Mouse (Mus musculus) spleen, adult 2 months (tissue): Measurements from ENCODE around the gene Rnf144b. TPM values are rescaled to one million over a fixed set of nuclear protein-coding genes. Genes with fewer than 3 reads are reported as not detected.

Source experiments
- DNase-seq, 2 experiments: peaks; one replicate each; pipeline versions ENCODE4 v3.0.0 to v3.0.0-alpha.2; 2012 to 2021; ENCODE audit warnings: low spot score in 2 of 2, low read depth in 1 of 2
- H3K27ac ChIP-seq: fragments of 200-500 bp; 2 replicates; pipeline ENCODE4 v1.5.1; 2012; ENCODE audit warnings: low read length, inconsistent platforms; ENCODE audit not compliant: insufficient read depth
- H3K27me3 ChIP-seq: fragments of 200-500 bp; 2 replicates; pipeline ENCODE4 v1.6.1; 2012; ENCODE audit warnings: mild to moderate bottlenecking, moderate library complexity, low read length, inconsistent platforms; ENCODE audit not compliant: control insufficient read depth, insufficient read depth
- H3K36me3 ChIP-seq: fragments of 200-500 bp; 2 replicates; pipeline ENCODE4 v1.6.1; 2012; ENCODE audit warnings: mild to moderate bottlenecking, low read length, inconsistent platforms; ENCODE audit not compliant: control insufficient read depth, insufficient read depth
- H3K4me1 ChIP-seq: fragments of 200-500 bp; 2 replicates; pipeline ENCODE4 v1.6.1; 2011; ENCODE audit warnings: inconsistent platforms; ENCODE audit not compliant: control insufficient read depth, insufficient read depth, insufficient read length
- H3K4me3 ChIP-seq: fragments of 200-500 bp; 2 replicates; pipeline ENCODE4 v1.5.1; 2011; ENCODE audit warnings: mild to moderate bottlenecking, inconsistent platforms; ENCODE audit not compliant: insufficient read depth, insufficient read length; ENCODE audit errors: extremely low read depth
- CTCF ChIP-seq: fragments of 200-500 bp; IDR thresholded peaks from 2 replicates; pipeline ENCODE4 v1.5.1; 2011; ENCODE audit warnings: mild to moderate bottlenecking, inconsistent platforms; ENCODE audit not compliant: insufficient read depth, insufficient read length, insufficient replicate concordance; ENCODE audit errors: extremely low read depth
- POLR2A ChIP-seq: fragments of 200-500 bp; IDR thresholded peaks from 2 replicates; pipeline ENCODE4 v1.6.1; 2011; ENCODE audit warnings: low read depth, low read length, inconsistent platforms
- WGBS: fragments of 180-500 bp; shearing (Covaris S2); methylation state at CpG from one replicate; pipeline ENCODE4 v1.1.7; 2018; 5-methylcytosine and 5-hydroxymethylcytosine counted together
- polyA plus RNA-seq: library from polyadenylated mRNA; depleted of rRNA; stranded (reverse); fragments of >200 nt; gene quantifications from 2 replicates; pipeline ENCODE4 v1.2.3, GENCODE M21; 2012

Rnf144b gene
- polyA plus RNA-seq, 1 experiment: 4.6 TPM

DNA sequence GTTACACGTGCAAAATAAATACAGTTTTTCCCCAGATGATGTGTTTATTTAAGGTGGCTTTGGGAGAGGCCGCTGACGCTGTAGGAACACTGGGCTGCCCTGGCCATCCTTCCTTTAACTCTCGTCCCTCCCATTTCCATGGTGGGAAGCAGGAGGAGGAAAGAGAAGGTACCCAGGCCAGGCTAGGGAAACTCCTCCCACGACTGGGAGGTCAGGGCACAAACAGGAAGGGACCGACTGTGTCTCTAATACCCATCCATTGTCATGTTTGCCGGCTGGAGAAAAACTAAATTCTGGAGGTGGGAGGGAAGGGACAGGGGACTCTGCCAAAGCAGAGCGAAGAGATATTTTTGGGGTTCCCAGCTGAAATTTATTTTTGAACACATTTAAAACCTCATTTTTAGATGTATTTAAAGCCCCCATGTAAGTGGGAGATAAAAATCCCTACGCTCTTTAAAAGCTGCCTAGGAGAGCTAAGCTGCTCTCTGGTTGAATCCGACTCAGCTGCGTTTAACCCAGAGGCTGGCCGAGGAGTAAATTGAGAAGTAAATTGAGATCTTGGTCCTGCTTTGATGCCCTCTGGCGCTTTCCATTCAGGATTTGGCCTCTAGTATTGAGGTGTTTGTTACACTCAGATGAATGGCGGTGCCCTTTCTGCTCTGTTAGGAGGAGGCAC lies 102.3 kb downstream of the Rnf144b start:
- peaks cover 3% of the 10 kb centered on the region; the same call in 1 of the 2 replicates for H3K4me1 ChIP-seq
- 81% methylated on average over 14 of the region's 14 CpGs for WGBS
- H3K4me3 ChIP-seq: no peak overlapping the region
- no peak for DNase-seq
- no peak overlapping the region for H3K27ac ChIP-seq
- H3K27me3 ChIP-seq: no peaks in the 10 kb centered on the region
- H3K36me3 ChIP-seq: no peaks in the 10 kb centered on the region
- TF ChIP-seq POLR2A: no peak
- no peak for TF ChIP-seq CTCF

DNA sequence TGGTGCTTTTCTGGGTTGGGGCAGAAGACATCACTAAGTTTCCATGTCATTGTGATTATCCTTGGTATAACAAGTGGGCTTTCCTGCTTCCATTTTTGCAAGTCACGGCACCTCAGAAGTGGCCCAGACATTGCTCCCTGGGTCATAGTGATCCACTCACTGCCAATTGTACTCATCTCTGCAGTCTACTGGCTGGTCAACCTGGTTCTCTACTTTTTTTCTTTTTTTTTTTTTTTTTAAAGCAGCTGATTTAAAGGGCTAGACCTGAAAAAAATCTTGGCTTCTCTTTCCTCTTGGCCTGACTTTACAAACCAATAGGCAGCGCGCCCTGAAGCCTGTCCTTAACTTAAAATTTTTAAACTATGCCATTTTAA lies 102.9 kb downstream of the Rnf144b start:
- Histone ChIP-seq H3K4me3 (no peak overlapping the region), H3K36me3 (no peaks in the 10 kb centered on the region), H3K27me3 (no peaks in the 10 kb centered on the region), H3K27ac (no peak overlapping the region), H3K4me1 (peaks cover 3% of the 10 kb centered on the region; the same call in 1 of the 2 replicates)
- TF ChIP-seq CTCF (no peak), POLR2A (no peak)
- WGBS: 96% methylated on average over 3 of the region's 3 CpGs
- no peak for DNase-seq

DNA sequence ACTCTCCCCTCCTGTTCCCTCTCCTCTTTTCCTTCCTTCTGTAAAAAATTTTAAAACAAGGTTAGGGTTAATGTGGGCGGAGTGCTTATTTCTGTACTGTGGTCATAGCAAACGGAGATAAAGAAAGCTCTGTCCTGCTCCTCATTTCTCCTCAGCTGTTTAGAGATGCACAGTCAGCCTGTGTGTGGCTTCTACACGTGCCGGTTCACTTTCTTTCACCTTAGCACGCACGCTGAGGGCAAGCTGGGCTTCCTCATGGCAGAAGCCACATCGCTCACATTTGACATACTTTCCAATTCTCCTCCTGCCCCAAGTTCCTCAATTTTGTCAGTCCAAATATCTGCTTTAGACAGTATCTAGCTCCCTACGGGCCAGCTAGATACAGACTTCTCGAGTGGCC lies 103.3 kb downstream of the Rnf144b start:
- TF ChIP-seq CTCF: no peak
- TF ChIP-seq POLR2A: no peak
- WGBS: 44% methylated on average over 9 of the region's 9 CpGs
- Histone ChIP-seq H3K36me3 (no peaks in the 10 kb centered on the region), H3K27ac (no peak overlapping the region), H3K27me3 (no peaks in the 10 kb centered on the region), H3K4me1 (peaks cover 3% of the 10 kb centered on the region; the same call in 1 of the 2 replicates), H3K4me3 (no peak overlapping the region)
- DNase-seq: no peak

DNA sequence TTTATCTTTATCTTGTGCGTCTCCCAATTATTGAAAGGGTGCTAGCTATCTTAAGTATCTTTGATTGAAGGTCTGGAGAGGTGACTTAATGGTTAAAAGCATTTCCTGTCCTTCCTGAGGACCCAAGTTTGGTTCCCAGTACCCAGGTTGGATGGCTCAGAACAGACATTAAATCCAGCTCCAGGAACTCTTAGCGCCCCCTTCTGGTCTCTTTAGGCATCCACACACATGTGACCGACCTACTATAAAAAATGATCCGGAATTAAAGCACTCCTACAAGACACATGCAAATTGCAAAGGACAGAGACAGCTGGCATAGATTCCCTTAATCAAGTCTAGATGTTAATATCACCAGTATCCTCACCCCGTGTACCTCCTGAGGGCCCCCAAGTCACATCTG lies 104.1 kb downstream of the Rnf144b start:
- Histone ChIP-seq H3K4me3 (no peak overlapping the region), H3K4me1 (peaks cover 3% of the 10 kb centered on the region; the same call in 1 of the 2 replicates), H3K27ac (no peak overlapping the region), H3K27me3 (no peaks in the 10 kb centered on the region), H3K36me3 (no peaks in the 10 kb centered on the region)
- WGBS: 96% methylated on average over 5 of the region's 5 CpGs
- no peak for TF ChIP-seq CTCF
- no peak for TF ChIP-seq POLR2A
- no peak for DNase-seq

DNA sequence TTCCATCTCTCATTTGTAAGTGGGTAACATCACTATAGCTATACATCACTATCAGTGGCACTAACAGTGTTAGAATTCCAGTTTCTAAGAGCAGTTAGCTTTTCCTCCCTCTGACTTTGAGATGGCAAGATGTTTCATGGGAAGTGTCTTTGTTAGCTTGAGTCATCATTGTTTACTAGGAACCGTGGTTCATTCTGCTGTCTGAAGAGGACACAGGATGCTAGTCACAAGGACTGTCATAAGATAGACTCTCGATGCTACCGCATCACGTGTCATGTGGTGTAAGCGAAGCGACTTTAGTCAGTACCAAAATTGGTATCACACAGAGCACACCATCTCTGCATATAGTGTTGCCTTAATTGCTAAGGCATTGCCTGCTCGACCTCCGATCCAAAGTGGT lies 105.7 kb downstream of the Rnf144b start:
- Histone ChIP-seq H3K27ac (no peak overlapping the region), H3K27me3 (no peaks in the 10 kb centered on the region), H3K4me3 (no peak overlapping the region), H3K36me3 (no peaks in the 10 kb centered on the region), H3K4me1 (peaks cover 3% of the 10 kb centered on the region; the same call in 1 of the 2 replicates)
- 88% methylated on average over 8 of the region's 8 CpGs for WGBS
- TF ChIP-seq POLR2A: no peak
- TF ChIP-seq CTCF: no peak
- no peak for DNase-seq

DNA sequence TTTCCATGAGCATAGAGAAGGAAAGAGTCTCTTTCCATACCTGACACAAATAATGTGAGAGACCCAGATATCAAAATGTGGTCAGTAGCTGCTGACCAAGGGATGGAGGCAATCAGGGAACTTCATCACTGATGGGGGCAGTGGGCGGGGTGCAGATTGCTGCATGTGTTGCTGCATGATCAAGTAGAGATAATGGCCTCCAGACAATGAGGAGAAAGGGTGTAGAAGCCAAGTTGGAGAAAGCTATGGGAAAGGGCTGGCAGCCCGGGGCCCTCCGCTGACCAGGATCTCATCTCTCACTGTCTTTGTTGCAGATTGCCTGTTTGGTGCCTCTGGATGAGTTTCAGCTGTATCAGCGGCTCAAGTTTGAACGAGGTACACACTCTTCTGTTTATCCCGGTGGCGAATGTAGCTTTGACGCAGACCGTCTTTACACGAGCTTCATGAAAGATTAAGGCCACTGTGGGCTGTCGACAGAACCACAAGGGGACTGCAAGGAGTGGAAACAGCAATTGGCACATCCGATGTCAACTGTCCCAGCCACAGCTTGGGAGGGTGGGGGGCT lies 106.3 kb downstream of the Rnf144b start:
- no peak for TF ChIP-seq CTCF
- TF ChIP-seq POLR2A: no peak
- Histone ChIP-seq H3K4me1 (peaks cover 3% of the 10 kb centered on the region; the same call in 1 of the 2 replicates), H3K27ac (no peak overlapping the region), H3K36me3 (no peaks in the 10 kb centered on the region), H3K4me3 (no peak overlapping the region), H3K27me3 (no peaks in the 10 kb centered on the region)
- 88% methylated on average over 12 of the region's 12 CpGs for WGBS
- no peak for DNase-seq

DNA sequence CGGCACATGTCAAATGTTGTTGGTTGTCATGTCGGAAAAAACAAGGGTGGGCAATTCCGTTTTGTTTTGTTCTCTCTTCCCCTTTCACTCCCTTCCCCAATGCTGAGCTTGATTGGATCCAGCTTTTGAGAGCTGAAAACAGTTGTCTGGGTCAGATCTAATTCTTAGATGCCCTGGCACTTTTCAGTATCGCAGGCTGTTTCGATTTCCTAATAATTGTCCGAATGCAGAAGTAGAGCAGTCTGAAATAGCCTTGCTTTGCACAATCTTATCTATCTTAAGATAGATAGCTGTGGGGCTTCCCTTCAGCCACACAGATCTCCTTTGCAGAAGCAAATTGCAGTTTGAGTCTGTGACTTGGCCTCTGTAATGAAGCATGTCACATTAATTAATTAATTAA lies 109.7 kb downstream of the Rnf144b start:
- Histone ChIP-seq H3K27me3 (no peaks in the 10 kb centered on the region), H3K36me3 (no peaks in the 10 kb centered on the region), H3K4me1 (no peaks in the 10 kb centered on the region), H3K27ac (no peak overlapping the region), H3K4me3 (no peak overlapping the region)
- no peak for TF ChIP-seq CTCF
- no peak for TF ChIP-seq POLR2A
- 79% methylated on average over 6 of the region's 6 CpGs for WGBS
- no peak for DNase-seq
